Mouse (Mus musculus): ENCODE measurements around the gene Slc41a2.

DNA sequence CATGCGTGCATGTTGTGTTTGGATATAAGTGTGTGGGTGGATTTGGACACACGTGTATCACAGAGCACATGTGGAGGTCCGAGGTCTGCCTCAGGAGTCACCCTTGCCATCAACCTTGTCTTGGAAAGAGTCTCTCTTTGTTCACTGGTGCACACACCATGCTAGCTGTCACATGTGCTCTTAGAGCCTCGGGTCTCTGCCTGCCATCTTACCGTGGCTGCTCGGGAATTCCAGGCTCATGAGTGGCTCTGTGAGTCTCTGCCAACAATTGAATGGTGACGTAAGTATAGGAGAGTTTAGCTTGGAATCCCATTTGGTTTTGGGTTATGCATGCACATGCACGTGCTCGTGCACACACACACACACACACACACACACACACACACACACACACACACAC, 138.4 kb downstream of the Slc41a2 start:
- no peak for TF ChIP-seq CTCF (IDR thresholded peaks at IDR 0.05; ENCODE audit: control insufficient read depth, insufficient read depth, insufficient replicate concordance, low read depth, low read length)
- no peak for TF ChIP-seq POLR2A (IDR thresholded peaks at IDR 0.05; ENCODE audit: control insufficient read depth, low read depth, low read length)
